In genomic region chr4:63495915-63496278, GRCm38 (mm10) we compare ENCODE assay signal across 8 mouse cellular contexts. TPM values are rescaled to one million over a fixed set of nuclear protein-coding genes. Genes with fewer than 3 reads are reported as not detected.
DNase-seq lines count a peak whose midpoint lies in the region; ATAC-seq and TF ChIP-seq lines count a peak whose summit lies in the region.

Whrn (minus strand) TSS chr4:63495991.

- 0 out of 2 replicates have a peak within 1 kb of the TSS, but pooled peaks have one; percentile 12 for H3K27ac ChIP-seq in forebrain, embryonic 15.5 days (replicated peaks)
- no peak within 1 kb of the TSS for H3K27ac ChIP-seq in lung, embryonic 14.5 days (ENCODE audit: low read depth)

- no peaks in the 10 kb centered on the region for H3K36me3 ChIP-seq in forebrain, embryonic 15.5 days
- no peaks in the 10 kb centered on the region for H3K36me3 ChIP-seq in lung, embryonic 14.5 days (ENCODE audit: insufficient read depth)

- peak within 1 kb of the TSS; percentile 52 for H3K4me3 ChIP-seq in forebrain, embryonic 15.5 days
- peak within 1 kb of the TSS; percentile 73 for H3K4me3 ChIP-seq in lung, embryonic 14.5 days (ENCODE audit: low read depth, low read length)

- peak; percentile 41; the same call in 1 of the 2 replicates for TF ChIP-seq POLR2A in brain, embryonic 14.5 days (IDR thresholded peaks at IDR 0.05; ENCODE audit: borderline replicate concordance, extremely low read depth, insufficient read depth, insufficient read length, poor library complexity, severe bottlenecking)

- ATAC-seq in forebrain, embryonic 15.5 days (replicated peaks) = peak; percentile 88
- ATAC-seq in lung, embryonic 14.5 days (ENCODE audit: insufficient read depth) = peak; percentile 82
- ATAC-seq in neutrophil, adult 5-6 weeks (ENCODE audit: extremely low read depth, insufficient number of reproducible peaks, low FRiP score, poor library complexity, severe bottlenecking) = peak; percentile 44

- under 1% methylated on average over 27 of the region's 34 CpGs for WGBS in forebrain, embryonic 15.5 days
- WGBS in large intestine, adult 2 months = under 1% methylated on average over 34 of the region's 34 CpGs
- 0% methylated on average over 30 of the region's 34 CpGs for WGBS in lung, embryonic 14.5 days

- H3K4me2 ChIP-seq in forebrain, embryonic 15.5 days (replicated peaks) = peak within 1 kb of the TSS; percentile 87
- peak within 1 kb of the TSS; percentile 96 for H3K4me2 ChIP-seq in lung, embryonic 14.5 days

- no peaks in the 10 kb centered on the region for H3K9me3 ChIP-seq in forebrain, embryonic 15.5 days
- H3K9me3 ChIP-seq in lung, embryonic 14.5 days (ENCODE audit: low read depth, low read length) = no peaks in the 10 kb centered on the region

- H3K27me3 ChIP-seq in forebrain, embryonic 15.5 days = peaks cover 14% of the 10 kb centered on the region
- H3K27me3 ChIP-seq in lung, embryonic 14.5 days (ENCODE audit: insufficient read depth, low read length) = peaks cover 22% of the 10 kb centered on the region

- TF ChIP-seq CTCF in brain, embryonic 14.5 days (IDR thresholded peaks at IDR 0.05; ENCODE audit: borderline replicate concordance, extremely low read depth, insufficient read depth, insufficient read length) = no peak
- TF ChIP-seq CTCF in lung, embryonic 14.5 days (IDR thresholded peaks at IDR 0.05; ENCODE audit: low read depth) = no peak

- intact Hi-C loops in heart, postnatal 14 days (cut with DNase I) = loop anchor here (5.0 to 10.0 kb wide), 2 partner anchors 46 to 131 kb away; partner anchors contain the start of genes Atp6v1g1 and Orm2

- peak within 1 kb of the TSS; percentile 53 for H3K9ac ChIP-seq in forebrain, embryonic 15.5 days (replicated peaks)
- peak within 1 kb of the TSS; percentile 62 for H3K9ac ChIP-seq in lung, embryonic 14.5 days

- peak; percentile 92 for DNase-seq in CD4-positive, CD25-positive, alpha-beta regulatory T cell, adult 2 months (ENCODE audit: low read depth, low spot score)
- DNase-seq in brain, embryonic 14.5 days (ENCODE audit: low read depth) = peak; percentile 90
- peak; percentile 81 to 85 for DNase-seq in heart, postnatal 14 days
- DNase-seq in large intestine, adult 2 months (ENCODE audit: low read depth, low spot score) = no peak
- peak; percentile 89 for DNase-seq in lung, embryonic 14.5 days
- peak; percentile 81 to 90 for DNase-seq in thymus, adult 18-20 months

- H3K4me1 ChIP-seq in forebrain, embryonic 15.5 days = peaks cover 31% of the 10 kb centered on the region
- 0 out of 2 replicates have a peak, but pooled peaks cover 3% of the 10 kb centered on the region for H3K4me1 ChIP-seq in lung, embryonic 14.5 days (ENCODE audit: insufficient read depth)

RNA-seq across cellular contexts. Expression of gene Whrn, which starts in this region (rescaled TPM):
- 28.2 and 30.9 TPM in 2 replicates for polyA plus RNA-seq in brain, embryonic 14.5 days (2012; rRNA removed)
- polyA plus RNA-seq in forebrain, embryonic 15.5 days (2015; fragmentation: Nextera tagmentation; extraction: Ambion mirVana) = 6.4 and 7.7 TPM in 2 replicates
- total RNA-seq in heart, postnatal 14 days (2021) = 10 to 100 TPM; 23.9 to 26.2 TPM
- polyA plus RNA-seq in large intestine, adult 2 months (2012; rRNA removed) = 11.0 and 14.1 TPM in 2 replicates
- 4.5 and 4.7 TPM in 2 replicates for polyA plus RNA-seq in lung, embryonic 14.5 days (2014; fragmentation: Nextera tagmentation; extraction: Ambion mirVana)
- total RNA-seq in neutrophil, adult 5-6 weeks (2017) = 13.3 and 21.5 TPM in 2 replicates
